Mouse (Mus musculus): ENCODE data around the gene Birc3.

- no peak for TF ChIP-seq CTCF (IDR thresholded peaks at IDR 0.05; ENCODE audit: borderline replicate concordance, insufficient read depth, low read depth, low read length)
- no peak for TF ChIP-seq POLR2A (IDR thresholded peaks at IDR 0.05; ENCODE audit: borderline replicate concordance, insufficient read depth, low read length)
Observed at GRCm38 (mm10) chr9:7805101-7805506, 67.9 kb downstream of the Birc3 start.
